Mouse (Mus musculus) limb, embryonic 10.5 days (tissue): ENCODE results near the gene Nr0b2. TPM values are rescaled to one million over a fixed set of nuclear protein-coding genes. Genes with fewer than 3 reads are reported as not detected.

Experiments
- DNase-seq: peaks from one replicate; pipeline ENCODE4 v3.0.0-alpha.2; 2017; ENCODE audit warnings: low spot score
- H3K27ac ChIP-seq: fragments of 300-500 bp; sonication (generic); 2 replicates; pipeline ENCODE4 v1.5.1; 2016; ENCODE audit warnings: mild to moderate bottlenecking
- H3K27me3 ChIP-seq: fragments of 300-500 bp; sonication (generic); 2 replicates; pipeline ENCODE4 v1.6.1; 2016; ENCODE audit warnings: low read depth, mild to moderate bottlenecking; ENCODE audit not compliant: poor library complexity, severe bottlenecking
- H3K36me3 ChIP-seq: fragments of 300-500 bp; sonication (generic); 2 replicates; pipeline ENCODE4 v1.6.1; 2016; ENCODE audit warnings: mild to moderate bottlenecking, moderate library complexity
- H3K4me1 ChIP-seq: fragments of 300-500 bp; sonication (generic); 2 replicates; pipeline ENCODE4 v1.6.1; 2016
- H3K4me3 ChIP-seq: fragments of 300-500 bp; sonication (generic); 2 replicates; pipeline ENCODE4 v1.5.1; 2016; ENCODE audit warnings: mild to moderate bottlenecking, moderate library complexity
- H3K9me3 ChIP-seq: fragments of 300-500 bp; sonication (generic); replicated peaks from 2 replicates; pipeline ENCODE4 v1.6.1; 2016; ENCODE audit warnings: mild to moderate bottlenecking
- WGBS: fragments of 180-500 bp; shearing (Covaris S2); methylation state at CpG from one replicate; pipeline ENCODE4 v1.1.7; 2016; 5-methylcytosine and 5-hydroxymethylcytosine counted together
- polyA plus RNA-seq: library from polyadenylated mRNA; unstranded; fragments of >200 nt; fragmentation: Nextera tagmentation; extraction: Ambion mirVana; gene quantifications from 2 replicates; pipeline ENCODE4 v1.2.1, GENCODE M21; 2016

The Nr0b2 gene
- polyA plus RNA-seq, 1 experiment from 2014 or later, result 0.13 TPM

DNA sequence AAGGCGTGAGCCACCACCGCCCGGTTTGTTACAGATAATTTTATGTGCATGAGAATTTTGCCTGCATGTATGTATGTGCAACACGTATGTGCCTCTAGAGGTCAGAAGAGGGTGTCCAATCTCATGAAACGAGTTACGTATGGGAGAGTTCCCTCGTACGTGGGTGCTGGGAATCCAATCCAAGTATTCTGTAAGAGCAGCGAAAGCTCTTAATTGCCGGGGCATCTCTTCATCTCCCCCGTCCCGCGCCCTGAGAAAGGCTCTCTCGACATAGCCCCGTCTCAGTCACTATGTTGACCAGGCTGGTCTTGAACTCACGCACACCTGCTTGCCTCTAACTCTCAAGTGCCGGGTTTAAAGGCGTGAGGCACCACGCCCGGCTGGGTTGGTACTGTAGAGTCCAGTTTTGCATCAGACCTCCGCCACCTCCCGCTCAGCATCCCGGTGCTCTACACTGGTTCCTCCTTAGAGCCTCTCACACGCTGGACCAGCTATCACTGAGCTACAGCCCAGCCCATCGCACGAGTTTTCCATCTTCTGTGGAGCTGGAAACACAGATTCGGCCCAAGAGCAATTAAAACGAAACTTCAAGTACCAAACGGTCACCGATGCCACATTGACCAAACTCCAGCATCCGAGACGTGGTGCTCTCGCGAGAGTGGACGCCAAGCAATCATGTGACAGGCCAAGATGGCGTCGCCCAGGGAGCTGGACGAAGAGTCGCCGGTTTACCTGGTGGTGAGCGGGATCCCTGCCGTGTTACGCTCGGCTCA, 21.1 kb downstream of the Nr0b2 start, which contains the start of gene Gpatch3:
Gene Gpatch3 (plus strand): TSS at position 676 of the 773 bp plus-strand sequence.
- Histone ChIP-seq H3K4me3 (peak within 1 kb of the TSS; percentile 89), H3K27ac (peak within 1 kb of the TSS; percentile 90), H3K27me3 (no peaks in the 10 kb centered on the region), H3K4me1 (peaks cover 15% of the 10 kb centered on the region), H3K36me3 (peaks cover 18% of the 10 kb centered on the region), H3K9me3 (no peaks in the 10 kb centered on the region)
- WGBS, result 11% methylated on average over 44 of the region's 44 CpGs
- peak; percentile 94 for DNase-seq

DNA sequence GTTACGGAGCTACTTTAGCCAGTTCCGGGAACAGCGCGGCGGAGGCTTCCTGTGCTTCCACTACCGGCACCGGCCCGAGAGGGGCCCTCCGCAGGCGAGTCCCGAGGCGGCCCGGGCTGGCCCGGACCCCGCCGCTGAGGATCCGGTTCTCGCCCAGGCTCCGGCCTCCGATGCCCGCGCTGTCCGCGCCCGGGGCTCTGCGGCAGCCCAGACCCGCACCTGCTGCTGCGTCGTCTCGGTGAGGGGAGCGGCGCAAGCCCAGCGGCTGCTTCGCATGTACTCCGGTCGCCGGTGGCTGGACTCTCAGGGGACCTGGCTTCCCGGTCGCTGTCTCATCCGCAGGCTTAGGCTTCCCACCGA, 21.6 kb downstream of the Nr0b2 start:
- Histone ChIP-seq H3K36me3 (peaks cover 24% of the 10 kb centered on the region), H3K27me3 (no peaks in the 10 kb centered on the region), H3K4me3 (peak overlapping the region; percentile 89), H3K4me1 (peaks cover 15% of the 10 kb centered on the region), H3K9me3 (no peaks in the 10 kb centered on the region), H3K27ac (peak overlapping the region; percentile 90)
- under 1% methylated on average over 41 of the region's 41 CpGs for WGBS
- no peak for DNase-seq

- H3K4me1 ChIP-seq, result peaks cover 15% of the 10 kb centered on the region
- WGBS, result 82% methylated on average over 12 of the region's 12 CpGs
- peaks cover 53% of the 10 kb centered on the region for H3K36me3 ChIP-seq
- no peak overlapping the region for H3K4me3 ChIP-seq
- H3K27me3 ChIP-seq, result no peaks in the 10 kb centered on the region
- no peak overlapping the region for H3K27ac ChIP-seq
- DNase-seq, result no peak
- no peaks in the 10 kb centered on the region for H3K9me3 ChIP-seq
Observed at GRCm38 (mm10) chr4:133577983-133578382, 24.8 kb downstream of the Nr0b2 start.

GRCm38 (mm10) chr4:133583690-133584058, 30.5 kb downstream of the Nr0b2 start:
- Histone ChIP-seq H3K27ac (peak overlapping the region; percentile 84), H3K36me3 (peaks cover 75% of the 10 kb centered on the region), H3K4me1 (peaks cover 16% of the 10 kb centered on the region), H3K9me3 (no peaks in the 10 kb centered on the region), H3K27me3 (no peaks in the 10 kb centered on the region), H3K4me3 (peak overlapping the region; percentile 78)
- WGBS, result 69% methylated on average over 6 of the region's 6 CpGs
- no peak for DNase-seq

GRCm38 (mm10) chr4:133584059-133584951, 31.1 kb downstream of the Nr0b2 start, which contains the start of gene Gpn2:
Gene Gpn2 (plus strand): TSS chr4:133584362.
- Histone ChIP-seq H3K27me3 (no peaks in the 10 kb centered on the region), H3K4me3 (peak within 1 kb of the TSS; percentile 78), H3K9me3 (no peaks in the 10 kb centered on the region), H3K27ac (peak within 1 kb of the TSS; percentile 84), H3K4me1 (peaks cover 16% of the 10 kb centered on the region), H3K36me3 (peaks cover 75% of the 10 kb centered on the region)
- WGBS, result 3% methylated on average over 65 of the region's 65 CpGs
- DNase-seq, result peak; percentile 87

- H3K4me1 ChIP-seq, result no peaks in the 10 kb centered on the region
- H3K36me3 ChIP-seq, result peaks cover 62% of the 10 kb centered on the region
- no peaks in the 10 kb centered on the region for H3K27me3 ChIP-seq
- peak; percentile 88 for DNase-seq
- H3K4me3 ChIP-seq, result no peak overlapping the region
- WGBS, result 37% methylated on average over 7 of the region's 7 CpGs
- H3K27ac ChIP-seq, result no peak overlapping the region
- H3K9me3 ChIP-seq, result no peaks in the 10 kb centered on the region
Observed at GRCm38 (mm10) chr4:133592570-133592969, 39.4 kb downstream of the Nr0b2 start.

- H3K27me3 ChIP-seq, result peaks cover 30% of the 10 kb centered on the region
- H3K9me3 ChIP-seq, result no peaks in the 10 kb centered on the region
- no peak overlapping the region for H3K4me3 ChIP-seq
- no peak overlapping the region for H3K27ac ChIP-seq
- peaks cover 22% of the 10 kb centered on the region for H3K4me1 ChIP-seq
- 62% methylated on average over 7 of the region's 7 CpGs for WGBS
- peaks cover 32% of the 10 kb centered on the region for H3K36me3 ChIP-seq
- DNase-seq, result no peak
Observed at GRCm38 (mm10) chr4:133595538-133595937, 42.4 kb downstream of the Nr0b2 start.

DNA sequence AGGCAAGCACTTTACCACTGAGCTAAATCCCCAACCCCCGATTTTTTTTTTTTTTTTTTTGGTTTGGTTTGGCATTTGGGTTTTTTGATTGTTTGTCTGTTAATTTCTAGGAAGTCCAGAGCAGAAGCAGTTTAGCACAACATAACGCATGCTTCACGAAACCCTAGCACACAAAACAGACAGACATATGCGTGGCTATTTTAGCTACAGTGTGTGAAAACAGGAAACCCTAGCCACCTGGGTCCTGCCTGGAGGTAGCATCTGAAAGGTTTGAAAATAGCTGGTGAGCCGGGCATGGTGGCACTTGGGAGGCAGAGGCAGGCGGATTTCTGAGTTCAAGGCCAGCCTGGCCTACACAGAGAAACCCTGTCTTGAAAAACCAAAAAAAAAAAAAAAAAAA, 42.9 kb downstream of the Nr0b2 start:
- H3K9me3 ChIP-seq, result no peaks in the 10 kb centered on the region
- H3K4me3 ChIP-seq, result no peak overlapping the region
- H3K4me1 ChIP-seq, result peaks cover 22% of the 10 kb centered on the region
- H3K27me3 ChIP-seq, result peaks cover 35% of the 10 kb centered on the region
- H3K27ac ChIP-seq, result no peak overlapping the region
- WGBS, result 84% methylated on average over 6 of the region's 6 CpGs
- peaks cover 27% of the 10 kb centered on the region for H3K36me3 ChIP-seq
- DNase-seq, result no peak

- Histone ChIP-seq H3K27ac (no peak overlapping the region), H3K4me3 (no peak overlapping the region)
- 36% methylated on average over 4 of the region's 4 CpGs for WGBS
Observed at GRCm38 (mm10) chr4:133598616-133599015, 45.4 kb downstream of the Nr0b2 start.

GRCm38 (mm10) chr4:133599116-133599515, 45.9 kb downstream of the Nr0b2 start:
- H3K27ac ChIP-seq, result peak overlapping the region; percentile 53
- no peaks in the 10 kb centered on the region for H3K9me3 ChIP-seq
- 22% methylated on average over 7 of the region's 7 CpGs for WGBS
- peak overlapping the region; percentile 67 for H3K4me3 ChIP-seq
- DNase-seq, result no peak
- peaks cover 10% of the 10 kb centered on the region for H3K36me3 ChIP-seq
- H3K4me1 ChIP-seq, result peaks cover 36% of the 10 kb centered on the region
- peaks cover 64% of the 10 kb centered on the region for H3K27me3 ChIP-seq

More at GRCm38 (mm10) chr4:133598616-133599015, 45.4 kb downstream of the Nr0b2 start:
- DNase-seq, result no peak
- H3K36me3 ChIP-seq, result peaks cover 7% of the 10 kb centered on the region
- H3K27me3 ChIP-seq, result peaks cover 60% of the 10 kb centered on the region
- peaks cover 36% of the 10 kb centered on the region for H3K4me1 ChIP-seq
- H3K9me3 ChIP-seq, result no peaks in the 10 kb centered on the region

GRCm38 (mm10) chr4:133599571-133600073, 46.4 kb downstream of the Nr0b2 start:
- H3K27me3 ChIP-seq, result peaks cover 64% of the 10 kb centered on the region
- peak; percentile 89 for DNase-seq
- H3K27ac ChIP-seq, result peak overlapping the region; percentile 53
- H3K4me1 ChIP-seq, result peaks cover 36% of the 10 kb centered on the region
- H3K36me3 ChIP-seq, result peaks cover 13% of the 10 kb centered on the region
- under 1% methylated on average over 50 of the region's 50 CpGs for WGBS
- no peaks in the 10 kb centered on the region for H3K9me3 ChIP-seq
- H3K4me3 ChIP-seq, result peak overlapping the region; percentile 67

- DNase-seq, result peak; percentile 47
- Histone ChIP-seq H3K9me3 (no peaks in the 10 kb centered on the region), H3K27me3 (peaks cover 64% of the 10 kb centered on the region), H3K36me3 (peaks cover 16% of the 10 kb centered on the region), H3K4me3 (peak overlapping the region; percentile 67), H3K27ac (no peak overlapping the region), H3K4me1 (peaks cover 36% of the 10 kb centered on the region)
- 15% methylated on average over 9 of the region's 9 CpGs for WGBS
Observed at GRCm38 (mm10) chr4:133600306-133600705, 47.1 kb downstream of the Nr0b2 start.
